Mouse (Mus musculus): Measurements from ENCODE around the gene Lrba. TPM values are rescaled to one million over a fixed set of nuclear protein-coding genes. Genes with fewer than 3 reads are reported as not detected.

The Lrba gene
- polyA plus RNA-seq (2015; fragmentation: Nextera tagmentation; extraction: Ambion mirVana) = 1.8 and 2.4 TPM in 2 replicates

GRCm38 (mm10) chr3:86224564-86225421, at the start of gene Lrba:
Lrba (plus strand) TSS chr3:86224680.
- Histone ChIP-seq H3K4me3 (peak within 1 kb of the TSS; percentile 99), H3K36me3 (no peaks in the 10 kb centered on the region), H3K9me3 (replicated peaks) (no peaks in the 10 kb centered on the region), H3K4me1 (replicated peaks) (peaks cover 2% of the 10 kb centered on the region; the same call in 1 of the 2 replicates), H3K27me3 (no peaks in the 10 kb centered on the region), H3K9ac (peak within 1 kb of the TSS; percentile 87), H3K4me2 (peak within 1 kb of the TSS; percentile 88), H3K27ac (peak within 1 kb of the TSS; percentile 91)
- ATAC-seq (replicated peaks; ENCODE audit: insufficient number of reproducible peaks, insufficient read depth, low FRiP score, low read depth) = peak; percentile 85
- WGBS = under 1% methylated on average over 48 of the region's 55 CpGs

DNA sequence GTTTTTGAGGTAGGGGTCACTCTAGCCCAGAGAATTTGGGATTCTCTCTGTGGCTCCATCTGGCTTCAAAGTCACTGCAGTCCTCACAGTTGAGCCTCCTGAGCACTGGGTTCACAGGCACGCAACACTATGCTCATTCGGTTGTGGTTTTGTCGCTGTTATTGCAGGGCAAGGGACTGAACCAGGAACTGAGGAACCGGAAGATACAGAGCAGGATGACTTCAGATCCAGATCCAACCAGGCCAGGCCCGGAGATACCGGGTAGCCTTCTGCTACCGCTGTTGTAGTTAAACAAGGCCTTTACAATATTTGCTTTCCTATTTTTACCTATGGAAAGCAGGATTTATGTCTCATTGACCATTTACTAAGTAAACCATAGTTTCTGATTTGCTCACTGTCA, 44.8 kb upstream of the Lrba start:
- Histone ChIP-seq H3K9me3 (replicated peaks) (no peaks in the 10 kb centered on the region), H3K36me3 (no peaks in the 10 kb centered on the region), H3K4me3 (no peak overlapping the region), H3K4me1 (replicated peaks) (no peaks in the 10 kb centered on the region), H3K4me2 (no peak overlapping the region), H3K27me3 (no peaks in the 10 kb centered on the region), H3K9ac (no peak overlapping the region), H3K27ac (no peak overlapping the region)
- WGBS = 81% methylated on average over 7 of the region's 7 CpGs
- no peak for ATAC-seq (replicated peaks; ENCODE audit: insufficient number of reproducible peaks, insufficient read depth, low FRiP score, low read depth)

GRCm38 (mm10) chr3:86181107-86181506, 43.4 kb upstream of the Lrba start:
- H3K27ac ChIP-seq = no peak overlapping the region
- H3K9ac ChIP-seq = no peak overlapping the region
- no peaks in the 10 kb centered on the region for H3K4me1 ChIP-seq (replicated peaks)
- no peak for ATAC-seq (replicated peaks; ENCODE audit: insufficient number of reproducible peaks, insufficient read depth, low FRiP score, low read depth)
- no peak overlapping the region for H3K4me2 ChIP-seq
- no peak overlapping the region for H3K4me3 ChIP-seq
- H3K9me3 ChIP-seq (replicated peaks) = no peaks in the 10 kb centered on the region
- no peaks in the 10 kb centered on the region for H3K36me3 ChIP-seq
- no peaks in the 10 kb centered on the region for H3K27me3 ChIP-seq
- 55% methylated on average over 5 of the region's 5 CpGs for WGBS

- WGBS = 83% methylated on average over 7 of the region's 7 CpGs
- no peak overlapping the region for H3K9ac ChIP-seq
- no peak overlapping the region for H3K4me3 ChIP-seq
- no peaks in the 10 kb centered on the region for H3K4me1 ChIP-seq (replicated peaks)
- no peak for ATAC-seq (replicated peaks; ENCODE audit: insufficient number of reproducible peaks, insufficient read depth, low FRiP score, low read depth)
- no peaks in the 10 kb centered on the region for H3K27me3 ChIP-seq
- H3K36me3 ChIP-seq = no peaks in the 10 kb centered on the region
- no peak overlapping the region for H3K27ac ChIP-seq
- no peaks in the 10 kb centered on the region for H3K9me3 ChIP-seq (replicated peaks)
- H3K4me2 ChIP-seq = no peak overlapping the region
These were observed 39.9 kb upstream of the Lrba start for GRCm38 (mm10) chr3:86184546-86184945.

DNA sequence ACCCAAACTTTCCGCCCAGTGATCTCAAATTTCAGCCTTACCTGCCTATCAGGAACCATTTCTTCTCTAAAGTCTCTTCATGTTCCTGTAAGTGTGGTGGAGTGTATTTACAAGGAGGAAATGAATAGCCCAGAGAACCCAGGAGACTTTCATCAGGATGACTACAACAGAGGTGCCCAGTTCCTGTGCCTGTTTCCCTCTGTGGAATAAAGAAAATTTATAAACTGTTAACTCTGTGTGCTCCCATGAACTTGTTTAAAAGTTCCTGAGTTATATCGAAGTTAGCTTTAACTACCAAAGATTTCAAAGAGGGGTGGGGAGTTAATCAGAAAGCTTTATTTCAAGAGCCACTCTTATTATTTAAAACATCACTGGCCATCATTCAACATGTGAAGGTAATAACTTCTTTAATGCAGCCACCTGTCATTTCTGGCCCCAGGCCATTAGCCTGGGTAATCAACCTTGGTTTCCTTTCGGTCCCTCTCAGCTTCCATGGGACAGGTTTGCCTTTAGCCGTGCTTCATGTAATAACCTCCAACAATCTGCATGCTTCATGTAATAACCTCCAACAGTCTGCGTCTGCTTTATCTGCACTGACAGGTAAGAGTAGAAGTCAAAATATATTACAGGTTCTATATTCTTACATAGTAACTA, 36.6 kb upstream of the Lrba start:
- no peak for ATAC-seq (replicated peaks; ENCODE audit: insufficient number of reproducible peaks, insufficient read depth, low FRiP score, low read depth)
- H3K27me3 ChIP-seq = no peaks in the 10 kb centered on the region
- H3K36me3 ChIP-seq = no peaks in the 10 kb centered on the region
- WGBS = 71% methylated on average over 5 of the region's 5 CpGs
- H3K4me2 ChIP-seq = no peak overlapping the region
- no peak overlapping the region for H3K27ac ChIP-seq
- no peak overlapping the region for H3K4me3 ChIP-seq
- no peak overlapping the region for H3K9ac ChIP-seq
- no peaks in the 10 kb centered on the region for H3K9me3 ChIP-seq (replicated peaks)
- H3K4me1 ChIP-seq (replicated peaks) = no peaks in the 10 kb centered on the region

DNA sequence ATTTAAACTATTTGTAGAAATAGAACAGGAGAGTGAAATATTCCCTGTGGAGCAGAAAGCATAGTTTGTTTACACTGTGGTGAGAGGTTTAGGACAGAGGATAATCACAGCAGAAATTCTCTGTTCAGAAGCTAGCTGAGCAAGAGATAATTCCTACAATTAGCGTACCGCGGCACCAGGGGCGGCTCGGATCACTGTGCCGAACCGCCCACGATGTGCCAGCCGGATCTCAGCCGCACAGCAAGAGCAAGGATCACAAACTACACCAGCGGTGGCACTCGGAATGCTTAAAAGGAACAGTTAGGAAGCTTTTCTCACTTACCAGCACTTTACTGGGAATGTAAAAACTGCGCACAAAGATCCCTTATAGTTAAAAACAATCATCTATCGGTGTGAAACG, 28.5 kb upstream of the Lrba start:
- Histone ChIP-seq H3K27me3 (no peaks in the 10 kb centered on the region), H3K4me3 (no peak overlapping the region), H3K9ac (no peak overlapping the region), H3K36me3 (no peaks in the 10 kb centered on the region), H3K4me2 (no peak overlapping the region), H3K27ac (no peak overlapping the region), H3K9me3 (replicated peaks) (no peaks in the 10 kb centered on the region), H3K4me1 (replicated peaks) (no peaks in the 10 kb centered on the region; the same call in 1 of the 2 replicates)
- WGBS = 44% methylated on average over 15 of the region's 15 CpGs
- no peak for ATAC-seq (replicated peaks; ENCODE audit: insufficient number of reproducible peaks, insufficient read depth, low FRiP score, low read depth)

GRCm38 (mm10) chr3:86196471-86196870, 28.0 kb upstream of the Lrba start:
- ATAC-seq (replicated peaks; ENCODE audit: insufficient number of reproducible peaks, insufficient read depth, low FRiP score, low read depth) = no peak
- H3K4me3 ChIP-seq = no peak overlapping the region
- no peak overlapping the region for H3K9ac ChIP-seq
- no peak overlapping the region for H3K27ac ChIP-seq
- H3K4me2 ChIP-seq = no peak overlapping the region
- H3K9me3 ChIP-seq (replicated peaks) = no peaks in the 10 kb centered on the region
- H3K27me3 ChIP-seq = no peaks in the 10 kb centered on the region
- no peaks in the 10 kb centered on the region for H3K36me3 ChIP-seq
- 56% methylated on average over 3 of the region's 3 CpGs for WGBS
- no peaks in the 10 kb centered on the region; the same call in 1 of the 2 replicates for H3K4me1 ChIP-seq (replicated peaks)

- Histone ChIP-seq H3K27ac (no peak overlapping the region), H3K36me3 (no peaks in the 10 kb centered on the region), H3K4me2 (no peak overlapping the region), H3K9me3 (replicated peaks) (no peaks in the 10 kb centered on the region), H3K4me1 (replicated peaks) (no peaks in the 10 kb centered on the region), H3K27me3 (no peaks in the 10 kb centered on the region), H3K9ac (no peak overlapping the region), H3K4me3 (no peak overlapping the region)
- no peak for ATAC-seq (replicated peaks; ENCODE audit: insufficient number of reproducible peaks, insufficient read depth, low FRiP score, low read depth)
- WGBS = 76% methylated on average over 1 of the region's 1 CpGs
These were observed 22.8 kb upstream of the Lrba start for GRCm38 (mm10) chr3:86201645-86202175.

- Histone ChIP-seq H3K27me3 (no peaks in the 10 kb centered on the region), H3K27ac (no peak overlapping the region), H3K4me3 (no peak overlapping the region), H3K9me3 (replicated peaks) (no peaks in the 10 kb centered on the region), H3K4me1 (replicated peaks) (no peaks in the 10 kb centered on the region), H3K36me3 (no peaks in the 10 kb centered on the region), H3K4me2 (no peak overlapping the region), H3K9ac (no peak overlapping the region)
- no peak for ATAC-seq (replicated peaks; ENCODE audit: insufficient number of reproducible peaks, insufficient read depth, low FRiP score, low read depth)
- WGBS = 91% methylated on average over 3 of the region's 3 CpGs
These were observed 22.0 kb upstream of the Lrba start for GRCm38 (mm10) chr3:86202449-86202848.

- Histone ChIP-seq H3K36me3 (no peaks in the 10 kb centered on the region), H3K9me3 (replicated peaks) (no peaks in the 10 kb centered on the region), H3K4me2 (no peak overlapping the region), H3K4me1 (replicated peaks) (no peaks in the 10 kb centered on the region), H3K27me3 (no peaks in the 10 kb centered on the region), H3K9ac (no peak overlapping the region), H3K4me3 (no peak overlapping the region), H3K27ac (no peak overlapping the region)
- ATAC-seq (replicated peaks; ENCODE audit: insufficient number of reproducible peaks, insufficient read depth, low FRiP score, low read depth) = no peak
- WGBS = 78% methylated on average over 6 of the region's 6 CpGs
These were observed 19.7 kb upstream of the Lrba start for GRCm38 (mm10) chr3:86204608-86205358.

GRCm38 (mm10) chr3:86206556-86206955, 17.9 kb upstream of the Lrba start:
- no peak for ATAC-seq (replicated peaks; ENCODE audit: insufficient number of reproducible peaks, insufficient read depth, low FRiP score, low read depth)
- Histone ChIP-seq H3K9me3 (replicated peaks) (no peaks in the 10 kb centered on the region), H3K36me3 (no peaks in the 10 kb centered on the region), H3K4me1 (replicated peaks) (no peaks in the 10 kb centered on the region), H3K27me3 (no peaks in the 10 kb centered on the region), H3K4me3 (no peak overlapping the region), H3K4me2 (no peak overlapping the region), H3K9ac (no peak overlapping the region), H3K27ac (no peak overlapping the region)
- 62% methylated on average over 2 of the region's 2 CpGs for WGBS

Data from heart, embryonic 15.5 days (tissue).